Mouse (Mus musculus): ENCODE measurements around the gene Rab33b.

DNA sequence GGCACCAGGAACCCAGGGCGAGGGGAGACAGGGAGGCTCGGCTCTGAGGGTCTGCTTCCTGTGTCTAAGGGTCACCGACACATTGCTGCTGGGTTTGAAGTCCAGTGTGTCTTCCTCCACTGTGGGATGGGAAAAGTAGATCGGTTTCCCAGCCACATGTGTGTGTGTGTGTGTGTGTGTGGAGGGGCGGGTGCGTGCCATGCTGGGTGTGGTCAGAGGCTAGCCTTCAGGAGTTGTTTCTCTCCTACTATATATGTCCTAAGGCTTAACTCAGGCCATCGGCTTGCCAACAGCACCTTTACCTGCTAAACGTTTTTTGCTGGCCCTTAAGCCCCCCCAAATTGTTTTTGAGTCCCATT is 35.0 kb downstream of the Rab33b start:
- no peak for TF ChIP-seq CTCF (IDR thresholded peaks at IDR 0.05; ENCODE audit: extremely low read depth, insufficient read depth, low read length)
- TF ChIP-seq POLR2A (IDR thresholded peaks at IDR 0.05; ENCODE audit: extremely low read depth, insufficient read depth, low read length) = no peak
